Mouse (Mus musculus): ENCODE measurements around the gene Nsl1. TPM values are rescaled to one million over a fixed set of nuclear protein-coding genes. Genes with fewer than 3 reads are reported as not detected.

The Nsl1 gene
- total RNA-seq, 2 experiments from 2014 or later: 0.05 to 0.08 TPM

DNA sequence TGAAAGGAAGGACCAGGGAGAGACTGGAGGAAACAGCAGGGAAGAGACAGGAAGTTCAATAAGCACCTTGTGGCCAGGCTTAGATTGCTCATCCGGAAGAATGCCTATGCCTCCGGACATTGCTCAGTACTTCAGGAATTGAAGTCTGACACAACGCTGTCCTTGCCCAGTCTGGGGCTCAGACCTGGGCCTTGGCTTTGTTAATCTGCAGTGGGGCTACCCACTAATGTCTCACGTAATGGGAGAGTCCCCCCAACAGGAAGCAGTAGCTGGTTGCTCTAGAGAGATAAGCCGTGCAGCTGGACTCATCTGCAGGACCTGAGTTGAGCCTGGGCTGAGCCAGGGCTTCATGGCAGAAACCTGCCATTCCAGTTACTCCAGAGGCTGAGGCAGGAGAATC lies 70.1 kb downstream of the Nsl1 start:
- no peak for TF ChIP-seq CTCF (IDR thresholded peaks at IDR 0.05)
- intact Hi-C loops (cut with DNase I): no loop called here
- DNase-seq: no peak
- Histone ChIP-seq H3K4me3 (no peak overlapping the region), H3K27ac (no peak overlapping the region)

DNA sequence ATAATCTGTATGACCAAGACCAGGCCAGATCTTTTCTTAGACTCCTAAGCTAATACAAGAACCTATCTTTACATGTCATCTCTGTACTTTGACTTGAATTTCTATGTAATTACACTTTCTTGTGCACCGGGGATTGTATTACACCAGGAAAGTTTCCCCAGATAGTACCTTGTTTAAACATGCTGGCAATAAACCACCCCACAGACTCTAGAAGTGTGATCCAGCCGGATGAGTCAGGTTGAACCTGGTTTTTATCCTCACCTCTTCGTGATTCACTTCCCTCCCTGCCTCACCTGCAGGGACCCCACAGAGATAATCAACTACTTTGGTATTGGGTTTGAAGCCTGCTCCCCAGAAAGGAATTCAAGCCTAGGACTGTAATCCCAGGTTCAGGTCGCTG lies 72.6 kb downstream of the Nsl1 start:
- Histone ChIP-seq H3K4me3 (no peak overlapping the region), H3K27ac (no peak overlapping the region)
- intact Hi-C loops (cut with DNase I): no loop called here
- no peak for DNase-seq
- TF ChIP-seq CTCF (IDR thresholded peaks at IDR 0.05): no peak

Other genes starting within 250 kb of the Nsl1 start
- 10 to 100 TPM; 18.3 to 19.7 TPM for gene Rps6kc1, start 151.2 kb upstream of the Nsl1 start, total RNA-seq (2021)
- gene Angel2, start 137.9 kb upstream of the Nsl1 start, total RNA-seq (2021): 10 to 100 TPM; 29.3 to 29.8 TPM
- under 1 TPM; 0.20 to 0.66 TPM for gene Vash2, start 83.7 kb upstream of the Nsl1 start, total RNA-seq (2021)
- gene Flvcr1, start 36.9 kb upstream of the Nsl1 start, total RNA-seq (2021): 10 to 100 TPM; 13.0 to 16.2 TPM
- not detected for gene Spata45, start 26.4 kb upstream of the Nsl1 start, total RNA-seq (2021)
- gene Tatdn3, start 80 bp upstream of the Nsl1 start, total RNA-seq (2021): 10 to 100 TPM; 14.4 to 15.2 TPM
- under 1 TPM in 1 of 2 experiments, not detected in 1; 0.38 TPM for gene Batf3, start 34.8 kb downstream of the Nsl1 start, total RNA-seq (2021)
- not detected for gene Fam71a, start 101.8 kb downstream of the Nsl1 start, total RNA-seq (2021)
- gene Atf3, start 155.0 kb downstream of the Nsl1 start, total RNA-seq (2021): 1 to 10 TPM; 2.7 to 7.2 TPM

Measured in gastrocnemius, adult 2 months (tissue).